Mouse (Mus musculus) embryo, embryonic 11.5 days (tissue): ENCODE measurements at regions not wholly inside any gene's neighbourhood (a gene's known extent, or its start where the extent isn't known, plus 50 kb on each side); places are given as distances from the start of the nearest gene placed in this dataset.
"Not testable (repeated sequence)": the region's sequence is repeated elsewhere in the genome, so short reads cannot be mapped to it uniquely, and the experiment has no call there.

Experiments used
- DNase-seq: peaks from one replicate; pipeline ENCODE4 v3.0.0-alpha.2; 2012; ENCODE audit warnings: low read depth, low spot score

DNA sequence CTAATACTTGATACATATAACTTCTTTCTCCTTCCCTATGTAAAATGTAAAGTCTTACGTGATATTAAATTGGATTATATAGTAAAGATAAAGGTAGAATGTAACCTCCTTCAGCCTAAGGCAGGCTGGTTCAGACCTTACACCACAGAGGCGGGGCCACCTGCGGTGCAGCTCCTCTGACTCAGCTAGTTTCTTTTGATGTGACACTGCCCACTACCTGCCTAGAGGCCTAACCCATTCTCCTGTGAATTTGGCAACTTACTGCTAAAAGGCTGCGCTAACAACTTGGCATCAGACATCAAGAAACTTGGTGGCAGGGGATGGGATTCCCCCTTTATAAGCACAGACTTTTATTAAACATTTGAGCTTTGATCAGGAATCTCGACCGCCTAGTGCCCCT is 74.5 kb downstream of the Aasdhppt start:
- no peak for DNase-seq

DNA sequence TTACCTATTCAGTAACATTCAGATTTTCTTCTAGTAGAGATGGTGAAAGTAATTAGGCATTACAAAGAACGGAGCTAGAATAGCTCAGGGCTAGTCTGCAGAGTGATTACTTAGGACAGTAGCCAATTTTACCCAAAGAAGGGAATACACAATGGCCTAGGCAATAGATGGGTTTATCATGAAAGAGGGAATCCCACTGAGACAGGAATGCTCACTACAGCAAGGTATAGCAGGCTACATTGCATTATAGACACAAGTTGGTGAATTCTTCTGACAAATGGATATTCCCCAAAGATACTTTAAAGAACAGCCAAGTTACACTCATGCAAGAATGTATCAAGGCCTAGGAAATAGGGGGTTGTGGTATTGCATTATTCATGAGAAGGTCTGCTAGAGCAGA is 94.7 kb downstream of the Aasdhppt start:
- not testable (repeated sequence) for DNase-seq

DNA sequence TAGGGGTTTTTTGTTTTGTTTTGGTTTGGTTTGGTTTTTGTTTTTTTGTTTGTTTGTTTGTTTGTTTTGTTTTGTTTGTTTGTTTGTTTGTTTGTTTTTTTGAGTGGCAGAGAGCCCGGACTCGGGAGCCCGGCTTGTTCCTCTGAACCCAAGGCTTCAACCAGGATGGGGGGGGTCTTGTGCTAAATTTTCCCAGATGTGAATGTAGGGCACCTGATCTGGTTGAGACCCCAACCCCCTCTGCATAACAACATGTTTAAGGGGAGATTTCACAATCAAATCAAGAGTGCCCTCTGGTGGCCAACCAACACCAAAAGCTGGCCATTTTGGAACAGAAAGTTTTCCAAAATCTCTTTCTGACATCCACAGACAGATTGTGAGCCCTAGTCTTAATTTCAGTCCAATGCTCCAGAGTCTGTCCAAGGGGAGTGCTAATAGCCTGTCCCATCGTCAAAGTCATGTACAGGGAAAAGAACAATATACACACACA is 99.2 kb downstream of the Aasdhppt start:
- peak; percentile 5 for DNase-seq

DNA sequence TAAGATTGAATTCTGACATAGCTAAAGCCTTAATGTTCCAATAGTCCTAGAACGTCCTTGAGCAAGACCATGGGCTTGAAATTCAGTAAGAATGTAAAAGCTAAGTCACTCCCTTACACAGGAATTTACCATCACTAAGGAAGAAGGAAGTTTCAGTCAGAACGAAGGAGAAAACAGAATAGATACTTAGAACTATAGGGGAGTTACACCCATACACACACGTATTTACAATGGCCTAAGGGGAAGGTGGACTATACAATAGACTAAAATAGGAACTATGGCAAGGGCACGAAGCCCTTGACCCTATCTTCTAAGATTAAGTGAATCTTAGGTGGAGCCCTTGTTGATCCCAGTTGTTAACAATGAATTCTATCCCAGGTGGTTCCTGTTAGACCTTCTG is 116.5 kb downstream of the Aasdhppt start:
- DNase-seq = not testable (repeated sequence)

DNA sequence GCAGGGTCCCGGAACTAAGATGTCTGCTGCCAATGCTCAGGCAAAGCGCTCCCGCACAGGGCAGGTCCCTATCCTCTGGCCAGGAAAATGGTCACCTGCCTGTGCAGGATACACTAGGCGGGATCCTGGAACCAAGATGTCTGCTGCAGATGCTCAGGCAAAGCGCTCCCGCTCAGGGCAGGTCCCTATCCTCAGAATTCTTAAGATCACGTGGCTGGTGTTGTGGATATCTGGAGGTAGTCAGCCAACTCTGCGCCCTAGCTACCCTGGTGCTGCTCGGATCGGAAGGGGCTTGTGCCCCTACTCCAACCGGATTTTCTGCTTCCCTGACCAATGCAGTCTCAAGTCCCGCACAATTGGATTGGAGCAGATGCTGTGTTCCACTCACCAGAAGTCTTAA is 153.3 kb downstream of the Aasdhppt start:
- DNase-seq = not testable (repeated sequence)

DNA sequence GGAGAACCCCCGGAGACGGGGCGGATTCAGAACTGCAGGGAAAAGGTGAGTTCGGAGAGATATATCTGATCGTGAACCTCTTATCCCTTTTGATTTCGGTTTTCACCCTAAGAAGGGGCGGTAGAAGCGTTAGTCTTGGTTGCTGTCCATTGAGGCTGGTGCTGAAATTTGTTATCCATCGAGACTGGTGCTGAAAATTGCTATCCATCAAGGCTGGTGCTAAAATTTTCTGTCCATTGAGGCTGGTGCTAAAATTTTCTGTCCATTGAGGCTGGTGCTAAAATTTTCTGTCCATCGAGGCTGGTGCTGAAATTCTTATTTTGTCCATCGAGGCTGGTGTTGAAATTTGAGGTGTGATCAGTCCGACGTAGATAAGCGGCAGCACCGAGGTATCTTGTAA is 170.4 kb downstream of the Aasdhppt start:
- DNase-seq = not testable (repeated sequence)

DNA sequence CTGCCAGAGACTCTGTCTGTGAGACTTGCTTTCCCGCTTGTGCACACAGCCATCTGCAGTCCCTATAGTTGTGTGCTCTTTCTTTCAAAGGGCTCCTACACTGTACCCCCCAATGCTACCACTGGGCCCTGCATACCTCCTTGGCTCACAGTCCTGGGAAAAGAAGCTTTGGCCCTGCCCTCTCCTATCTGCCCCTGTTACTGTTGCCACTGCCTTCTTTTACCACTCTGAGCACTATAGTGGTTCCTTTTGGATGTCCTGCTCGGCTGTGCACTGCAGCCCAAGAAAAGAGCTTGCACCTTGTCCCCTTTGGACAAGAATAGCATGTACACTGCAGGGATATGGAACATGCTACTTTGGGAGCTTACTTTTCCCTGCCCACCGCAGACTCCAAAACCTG is 216.8 kb downstream of the Aasdhppt start:
- DNase-seq = no peak

DNA sequence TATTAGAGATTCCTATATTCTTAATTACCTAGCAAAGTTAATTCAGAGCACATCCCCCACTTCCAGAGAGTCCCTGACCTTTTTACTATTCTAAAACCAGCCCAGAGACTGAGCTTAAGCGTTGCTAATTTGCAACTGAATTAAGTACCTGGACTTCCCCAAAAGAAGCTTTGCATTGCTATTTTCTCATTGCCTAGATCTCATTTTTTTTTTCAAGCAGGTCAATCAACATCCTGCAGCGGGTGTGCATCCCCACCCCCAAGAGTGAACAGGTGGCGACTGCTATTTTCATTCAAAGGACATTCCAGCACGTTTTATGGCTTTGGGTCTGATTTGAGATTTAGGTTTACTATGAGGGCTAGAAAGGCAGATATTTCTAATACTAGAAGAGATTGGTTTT is 226.6 kb downstream of the Aasdhppt start:
- DNase-seq = not testable (repeated sequence)

DNA sequence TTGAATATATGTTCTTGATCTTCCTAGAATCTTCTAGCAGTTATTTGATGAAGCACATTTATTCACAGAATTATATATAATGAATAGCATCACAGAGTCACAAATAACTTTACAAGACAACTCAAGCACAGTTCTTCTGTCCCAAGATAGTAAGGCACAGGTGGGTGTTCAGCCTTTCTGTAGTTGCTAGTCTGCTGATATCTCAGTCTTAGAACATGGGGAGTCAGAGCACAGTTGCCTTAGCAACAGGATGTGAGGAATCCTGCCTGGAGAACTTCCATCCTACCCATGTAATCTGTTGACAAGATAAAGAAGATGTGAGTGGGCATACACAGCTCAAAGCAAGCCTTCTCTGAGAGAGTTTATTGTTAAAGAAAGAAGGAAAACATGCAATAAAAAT is 248.2 kb downstream of the Aasdhppt start:
- no peak for DNase-seq

DNA sequence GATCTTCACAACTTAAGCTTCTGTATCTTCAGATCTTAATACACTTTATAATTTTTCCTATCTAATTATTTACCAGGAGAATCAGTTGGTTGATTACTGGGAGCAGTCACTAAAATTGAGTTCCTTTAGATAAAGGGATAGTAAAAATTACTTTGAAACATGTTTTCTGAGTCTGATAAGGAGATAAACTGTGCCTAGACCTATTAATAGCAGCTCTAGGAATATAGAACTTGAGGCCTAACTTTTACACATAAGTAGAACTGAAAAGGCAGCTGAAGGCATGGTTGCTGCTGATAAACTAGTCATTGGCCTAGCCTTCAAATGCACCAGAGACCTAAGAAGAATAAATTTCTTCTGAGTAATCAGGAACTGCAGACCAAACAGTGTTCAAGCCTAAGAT is 260.5 kb downstream of the Aasdhppt start:
- DNase-seq = no peak

DNA sequence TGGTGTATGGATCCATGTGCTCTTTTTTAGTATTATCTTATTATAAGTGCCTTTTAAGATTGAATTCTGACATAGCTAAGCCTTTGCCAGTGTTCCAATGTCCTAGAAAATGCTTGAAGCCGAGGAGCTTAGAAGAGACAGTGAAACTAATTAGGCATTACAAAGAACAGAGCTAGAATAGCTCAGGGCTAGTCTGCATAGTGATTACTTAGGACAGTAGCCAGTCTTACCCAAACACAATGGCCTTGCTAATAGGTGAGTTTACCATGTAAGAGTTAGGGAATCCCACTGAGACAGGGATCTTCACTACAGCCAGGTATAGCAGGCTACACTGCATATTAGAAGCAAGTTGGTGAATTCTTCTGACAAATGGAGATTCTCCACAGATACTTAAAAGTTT is 261.6 kb downstream of the Aasdhppt start:
- DNase-seq = not testable (repeated sequence)

DNA sequence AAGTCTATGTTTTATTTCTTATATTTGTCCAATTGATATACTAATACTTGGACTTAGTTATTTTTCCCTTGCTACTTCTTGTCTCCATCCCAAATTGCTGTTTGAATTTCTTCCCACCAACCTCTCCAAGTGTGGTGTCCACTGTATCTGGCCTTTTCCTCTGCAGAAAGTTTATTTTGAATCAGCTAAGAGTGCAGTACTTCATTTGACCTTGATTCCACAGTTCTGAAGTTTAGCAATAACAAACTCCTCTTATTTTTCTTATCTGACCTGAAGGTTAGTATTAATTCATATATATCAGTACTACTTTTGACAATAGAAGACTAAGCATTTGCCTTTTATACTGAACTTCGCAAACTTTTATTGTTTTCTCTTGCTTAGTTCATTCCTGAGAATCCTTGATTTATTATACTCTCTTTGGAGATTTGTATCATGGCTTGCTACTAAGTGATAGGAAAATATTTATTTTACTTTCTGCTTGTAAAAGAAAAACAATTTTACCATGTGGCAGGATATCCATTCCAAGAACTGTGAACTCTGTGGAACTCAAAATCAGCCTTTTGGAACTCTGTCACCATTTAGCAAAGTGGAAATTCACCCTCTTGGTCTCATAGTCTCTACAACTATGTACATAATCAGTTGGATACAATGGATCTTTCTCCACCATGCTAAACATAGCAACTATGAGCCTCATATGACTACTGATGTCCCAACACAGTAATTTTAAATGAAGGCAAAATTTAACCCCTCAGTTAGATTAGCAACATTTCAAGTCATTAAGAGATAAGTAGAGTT is 268.2 kb downstream of the Aasdhppt start:
- no peak for DNase-seq

DNA sequence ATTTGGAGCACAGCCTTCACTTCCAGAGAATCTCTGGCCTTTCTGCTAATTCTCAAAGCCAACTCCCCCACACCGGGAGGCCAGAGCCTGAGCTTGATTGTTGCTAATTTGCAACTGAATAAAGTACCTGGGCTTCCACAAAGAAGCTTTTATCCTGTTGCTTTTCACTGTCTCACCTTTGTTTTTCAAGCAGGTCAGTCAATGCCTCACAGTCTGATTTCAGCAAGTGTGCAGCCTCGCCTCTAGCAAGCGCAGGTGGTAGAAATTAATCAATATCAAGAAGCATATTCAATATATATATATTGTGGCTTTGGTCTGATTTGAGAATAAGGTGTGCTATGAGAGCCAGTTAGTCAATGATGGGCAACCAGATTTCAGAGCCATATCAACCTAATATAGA is 282.1 kb downstream of the Aasdhppt start:
- not testable (repeated sequence) for DNase-seq

DNA sequence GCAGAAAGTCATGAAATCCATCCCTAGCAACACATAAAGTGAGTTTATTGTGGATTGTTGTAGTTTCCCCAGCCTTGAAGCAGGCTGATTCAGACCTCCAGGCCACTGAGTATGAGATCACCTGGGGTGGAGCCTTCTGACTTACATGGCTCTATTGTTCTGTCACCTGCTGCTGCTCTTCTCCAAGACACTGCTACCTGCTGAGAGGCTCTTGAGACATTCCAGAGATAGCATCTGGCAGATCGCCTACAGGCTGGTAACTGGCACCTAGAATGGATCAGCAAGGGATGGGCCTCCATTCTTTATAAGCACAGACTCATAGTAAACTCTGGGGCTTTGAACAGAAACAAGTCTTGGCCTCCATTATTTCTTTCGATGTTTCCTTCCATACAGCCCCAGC is 289.2 kb downstream of the Aasdhppt start:
- DNase-seq = no peak

DNA sequence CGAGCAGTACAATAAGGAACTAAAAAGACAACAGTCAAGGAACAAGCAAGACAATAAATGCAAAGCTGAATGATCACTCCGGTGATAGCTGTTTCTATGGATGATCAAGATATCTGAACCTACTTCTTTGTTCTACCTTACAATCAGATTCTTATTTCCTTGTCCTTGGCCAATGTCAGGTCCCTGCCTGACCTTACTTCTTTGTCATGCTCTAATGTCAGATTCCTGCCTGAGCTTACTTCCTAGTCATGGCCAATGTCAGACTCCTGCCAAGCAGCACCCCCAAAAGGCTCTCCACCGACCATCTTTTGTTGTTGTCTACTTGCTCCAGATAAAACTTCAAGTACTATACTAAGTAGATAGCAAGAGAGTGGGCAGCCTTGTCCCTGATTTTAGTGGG is 312.6 kb downstream of the Aasdhppt start:
- DNase-seq = no peak

DNA sequence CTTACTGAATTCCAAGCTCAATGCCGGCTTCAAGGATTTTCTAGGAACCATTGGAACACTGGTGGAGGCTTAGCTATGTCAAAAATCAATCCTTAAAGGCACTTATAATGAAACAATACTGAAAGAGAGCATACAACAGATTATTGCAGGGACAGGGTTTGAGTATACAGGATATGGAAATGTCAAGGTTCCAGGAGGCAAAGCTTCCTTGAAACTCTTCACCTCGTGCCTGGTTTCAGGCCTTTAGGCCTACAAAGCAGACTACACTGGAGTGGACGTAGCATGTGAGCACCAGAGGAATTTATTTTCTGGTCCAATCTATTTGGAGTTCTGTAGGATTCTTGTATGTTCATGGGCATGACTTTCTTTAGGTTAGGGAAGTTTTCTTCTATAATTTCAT is 320.9 kb downstream of the Aasdhppt start:
- not testable (repeated sequence) for DNase-seq

DNA sequence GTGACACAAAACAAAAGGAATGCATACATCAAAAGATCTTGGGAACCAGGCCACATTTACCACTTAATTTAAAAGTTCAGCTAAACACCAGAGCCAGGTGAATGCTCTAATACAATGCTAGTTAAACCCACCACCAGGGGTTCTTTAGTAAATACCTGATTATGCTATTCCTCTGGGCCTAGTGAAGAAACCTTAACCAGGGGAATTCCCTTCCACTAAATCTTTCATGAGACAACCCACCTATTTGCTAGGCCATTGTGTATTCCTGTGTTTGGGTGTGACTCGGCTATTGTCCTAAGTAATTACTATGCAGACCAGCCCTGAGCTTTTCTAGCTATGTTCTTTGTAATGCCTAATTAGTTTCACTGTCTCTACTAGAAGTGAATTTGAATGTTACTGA is 321.3 kb downstream of the Aasdhppt start:
- DNase-seq = not testable (repeated sequence)
